Mouse (Mus musculus) ES-Bruce4 (cell line): ENCODE measurements around the gene Hdgf. TPM values are rescaled to one million over a fixed set of nuclear protein-coding genes. Genes with fewer than 3 reads are reported as not detected.

ENCODE experiments used
- H3K27ac ChIP-seq: 2 replicates; pipeline ENCODE4 v1.5.1; 2012; ENCODE audit warnings: low read length, inconsistent platforms; ENCODE audit not compliant: insufficient read depth
- H3K27me3 ChIP-seq: 2 replicates; pipeline ENCODE4 v1.6.1; 2012; ENCODE audit warnings: mild to moderate bottlenecking, low read length, inconsistent platforms; ENCODE audit not compliant: control insufficient read depth, poor library complexity, insufficient read depth, severe bottlenecking
- H3K36me3 ChIP-seq: 2 replicates; pipeline ENCODE4 v1.6.1; 2012; ENCODE audit warnings: inconsistent platforms, mild to moderate bottlenecking, low read length, moderate library complexity; ENCODE audit not compliant: control insufficient read depth, poor library complexity, insufficient read depth, severe bottlenecking
- H3K4me1 ChIP-seq: one replicate; pipeline ENCODE4 v1.8.1; 2011; ENCODE audit warnings: low read length; ENCODE audit not compliant: control insufficient read depth, insufficient read depth
- H3K4me3 ChIP-seq: 2 replicates; pipeline ENCODE4 v1.5.1; 2011; ENCODE audit warnings: low read depth, mild to moderate bottlenecking, low read length
- H3K9ac ChIP-seq: 2 replicates; pipeline ENCODE4 v1.6.1; 2012; ENCODE audit warnings: low read depth, mild to moderate bottlenecking, inconsistent platforms; ENCODE audit not compliant: poor library complexity, severe bottlenecking
- H3K9me3 ChIP-seq: replicated peaks from 2 replicates; pipeline ENCODE4 v1.6.1; 2012; ENCODE audit warnings: mild to moderate bottlenecking, low read length, inconsistent platforms; ENCODE audit not compliant: control insufficient read depth, poor library complexity, insufficient read depth, severe bottlenecking
- CTCF ChIP-seq: IDR thresholded peaks from one replicate; pipeline ENCODE4 v1.8.1; 2011; ENCODE audit warnings: low read depth, low read length
- EP300 ChIP-seq: IDR thresholded peaks from 2 replicates; pipeline ENCODE4 v1.6.1; 2011; ENCODE audit warnings: low read depth, low read length; ENCODE audit not compliant: insufficient read depth
- POLR2A ChIP-seq: IDR thresholded peaks from one replicate; pipeline ENCODE4 v1.8.1; 2011; ENCODE audit warnings: low read length; ENCODE audit not compliant: insufficient read depth
- polyA plus RNA-seq: library from polyadenylated mRNA; stranded (reverse); fragments of >200 nt; gene quantifications from 2 replicates; pipeline ENCODE4 v1.2.4, GENCODE M21; 2011; ENCODE audit warnings: low read depth; ENCODE audit not compliant: missing spikeins, insufficient read depth, insufficient read length

Gene Hdgf
- polyA plus RNA-seq, 1 experiment, result 508 TPM

DNA sequence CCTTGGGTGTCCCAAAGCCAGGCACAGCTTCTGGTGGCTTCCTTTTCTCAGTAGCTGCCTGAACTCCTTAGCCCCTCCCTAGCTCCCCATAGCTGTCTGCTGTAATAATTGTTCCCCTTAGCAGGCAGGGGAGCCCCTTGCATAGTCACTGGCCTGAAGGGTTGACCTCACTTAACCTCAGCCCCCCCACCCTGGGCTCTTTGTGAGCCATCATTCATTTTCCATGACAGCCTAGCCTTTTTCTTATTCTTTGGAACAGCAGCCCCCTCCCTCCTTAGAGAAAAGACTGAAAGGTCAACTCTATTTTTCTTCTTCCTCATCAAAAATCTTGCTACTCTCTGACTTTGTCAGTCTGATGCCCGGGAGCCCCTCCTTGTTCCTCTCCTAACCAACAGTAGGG, 52.8 kb downstream of the Hdgf start:
- Histone ChIP-seq H3K36me3 (no peaks in the 10 kb centered on the region), H3K9ac (no peak overlapping the region), H3K27ac (no peak overlapping the region), H3K4me3 (no peak overlapping the region), H3K9me3 (no peaks in the 10 kb centered on the region), H3K4me1 (no peaks in the 10 kb centered on the region), H3K27me3 (0 out of 2 replicates have a peak, but pooled peaks cover 2% of the 10 kb centered on the region)
- TF ChIP-seq CTCF (no peak), POLR2A (no peak), EP300 (no peak)

DNA sequence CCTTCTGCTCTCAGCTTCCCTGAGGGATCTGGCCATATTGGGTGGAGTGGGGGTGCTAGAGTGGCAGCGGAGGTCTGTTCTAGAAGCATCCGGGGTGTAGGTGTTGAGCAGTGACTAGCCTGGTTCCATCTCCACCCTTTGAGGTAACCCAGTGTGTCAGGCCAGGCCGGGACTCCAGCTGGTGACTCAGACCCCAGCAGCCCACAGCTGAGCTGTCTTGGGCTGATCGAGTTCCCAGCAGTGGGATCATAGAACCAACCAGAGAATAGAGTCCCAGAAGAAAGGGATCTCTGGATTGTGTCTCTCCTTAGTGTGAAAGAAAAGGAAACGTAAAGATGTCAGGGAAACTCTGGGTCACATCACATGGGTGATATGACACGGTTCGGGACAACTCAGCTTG, 53.2 kb downstream of the Hdgf start:
- H3K9me3 ChIP-seq, result no peaks in the 10 kb centered on the region
- no peaks in the 10 kb centered on the region for H3K4me1 ChIP-seq
- H3K9ac ChIP-seq, result no peak overlapping the region
- TF ChIP-seq POLR2A (no peak), EP300 (no peak), CTCF (no peak)
- H3K27ac ChIP-seq, result no peak overlapping the region
- 0 out of 2 replicates have a peak, but pooled peaks cover 2% of the 10 kb centered on the region for H3K27me3 ChIP-seq
- no peaks in the 10 kb centered on the region for H3K36me3 ChIP-seq
- H3K4me3 ChIP-seq, result no peak overlapping the region

DNA sequence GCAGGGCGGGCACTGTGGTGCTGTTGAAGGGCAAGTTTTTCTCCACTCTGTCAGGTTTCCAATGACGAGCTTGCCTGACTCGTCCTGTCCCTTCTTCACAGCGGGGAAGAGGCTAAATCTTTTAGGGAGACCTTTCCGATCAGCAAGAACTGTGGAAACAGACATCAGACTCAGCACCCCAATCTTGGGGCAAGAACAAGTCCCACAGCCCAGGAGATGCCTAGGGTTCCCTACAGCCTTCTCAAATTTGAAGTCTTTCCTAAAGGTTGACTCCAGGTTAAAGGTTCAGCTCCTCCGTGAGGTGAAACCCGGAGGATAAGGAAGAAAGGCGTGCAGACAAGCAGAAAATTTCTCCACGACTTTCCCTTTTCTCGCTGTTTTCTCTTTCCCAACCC, 54.1 kb downstream of the Hdgf start:
- H3K9me3 ChIP-seq, result no peaks in the 10 kb centered on the region
- H3K4me3 ChIP-seq, result peak overlapping the region; percentile 41
- H3K27ac ChIP-seq, result no peak overlapping the region
- peak overlapping the region; percentile 27; the same call in 1 of the 2 replicates for H3K9ac ChIP-seq
- 0 out of 2 replicates have a peak, but pooled peaks cover 2% of the 10 kb centered on the region for H3K27me3 ChIP-seq
- no peaks in the 10 kb centered on the region for H3K4me1 ChIP-seq
- no peaks in the 10 kb centered on the region for H3K36me3 ChIP-seq
- no peak for TF ChIP-seq POLR2A
- no peak for TF ChIP-seq CTCF
- TF ChIP-seq EP300, result no peak

DNA sequence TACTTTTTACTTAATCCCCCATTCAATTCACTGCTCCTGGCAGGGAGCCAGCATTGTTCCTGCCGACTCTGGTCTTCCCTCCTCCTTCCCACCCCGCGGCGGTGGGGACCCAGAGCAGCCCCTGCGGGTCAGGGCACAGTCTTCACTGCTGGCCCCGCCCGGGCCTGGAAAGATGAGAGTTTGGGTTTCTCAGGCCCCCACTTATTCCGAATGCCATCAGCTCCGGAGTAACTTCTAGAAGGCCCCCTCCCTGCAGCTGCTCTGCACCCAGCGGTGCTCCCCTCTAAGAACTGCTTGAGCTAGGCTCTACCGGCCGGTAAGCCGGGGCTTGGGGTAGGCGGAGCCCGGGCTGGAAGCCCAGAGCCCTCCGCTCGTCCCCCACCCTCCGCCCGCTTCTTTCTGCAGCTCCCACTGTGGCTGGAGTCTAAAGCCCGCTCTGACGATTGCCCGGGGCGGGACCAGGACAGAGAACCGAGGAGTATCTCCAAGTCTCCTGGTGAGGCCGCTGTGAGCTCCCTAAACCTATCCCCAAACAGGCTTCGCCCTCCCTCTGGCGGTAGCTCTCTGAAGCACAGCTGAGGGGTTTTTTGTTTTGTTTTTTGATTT, 54.6 kb downstream of the Hdgf start:
- Histone ChIP-seq H3K4me1 (no peaks in the 10 kb centered on the region), H3K27ac (no peak overlapping the region), H3K9me3 (no peaks in the 10 kb centered on the region), H3K9ac (peak overlapping the region; percentile 27; the same call in 1 of the 2 replicates), H3K36me3 (no peaks in the 10 kb centered on the region), H3K27me3 (0 out of 2 replicates have a peak, but pooled peaks cover 2% of the 10 kb centered on the region), H3K4me3 (peak overlapping the region; percentile 41)
- TF ChIP-seq EP300, result peak; percentile 26; the same call in 1 of the 2 replicates
- no peak for TF ChIP-seq POLR2A
- TF ChIP-seq CTCF, result peak; percentile 95

Other genes starting within 250 kb of the Hdgf start
- gene Lrrc71, start 157.7 kb upstream of the Hdgf start, polyA plus RNA-seq, result not detected in 2 replicates
- 0.26 and 0.46 TPM in 2 replicates for gene Ntrk1, start 111.2 kb upstream of the Hdgf start, polyA plus RNA-seq
- gene Insrr, start 109.4 kb upstream of the Hdgf start, polyA plus RNA-seq, result 0.35 TPM in 1 of 2 replicates, not detected in the other
- gene Pear1, start 82.0 kb upstream of the Hdgf start, polyA plus RNA-seq, result 1.9 and 2.3 TPM in 2 replicates
- gene Sh2d2a, start 59.6 kb upstream of the Hdgf start, polyA plus RNA-seq, result 0.18 TPM in 1 of 2 replicates, not detected in the other
- gene Prcc, start 20.7 kb upstream of the Hdgf start, polyA plus RNA-seq, result 66.9 and 74.2 TPM in 2 replicates
- 207 and 219 TPM in 2 replicates for gene Mrpl24, start 13.2 kb downstream of the Hdgf start, polyA plus RNA-seq
- 64.3 and 68.4 TPM in 2 replicates for gene Isg20l2, start 24.0 kb downstream of the Hdgf start, polyA plus RNA-seq
- 14.9 and 18.8 TPM in 2 replicates for gene Rrnad1, start 24.4 kb downstream of the Hdgf start, polyA plus RNA-seq
- 11.9 and 12.0 TPM in 2 replicates for gene Crabp2, start 42.3 kb downstream of the Hdgf start, polyA plus RNA-seq
- gene Nes, start 64.8 kb downstream of the Hdgf start, polyA plus RNA-seq, result 34.5 and 36.0 TPM in 2 replicates
- gene Bcan, start 93.9 kb downstream of the Hdgf start, polyA plus RNA-seq, result 1.1 TPM in 2 replicates
- gene Hapln2, start 121.3 kb downstream of the Hdgf start, polyA plus RNA-seq, result not detected in 2 replicates
- 27.7 and 27.8 TPM in 2 replicates for gene Gpatch4, start 136.8 kb downstream of the Hdgf start, polyA plus RNA-seq
- 63.0 and 67.1 TPM in 2 replicates for gene Naxe, start 152.2 kb downstream of the Hdgf start, polyA plus RNA-seq
- gene Ttc24, start 172.0 kb downstream of the Hdgf start, polyA plus RNA-seq, result not detected in 2 replicates
- 28.2 and 30.9 TPM in 2 replicates for gene Iqgap3, start 175.7 kb downstream of the Hdgf start, polyA plus RNA-seq
- 41.5 and 48.1 TPM in 2 replicates for gene Mef2d, start 236.1 kb downstream of the Hdgf start, polyA plus RNA-seq